Mouse (Mus musculus) neural tube, embryonic 11.5 days (tissue): ENCODE data around the gene Trim56. TPM values are rescaled to one million over a fixed set of nuclear protein-coding genes. Genes with fewer than 3 reads are reported as not detected.
"Not testable (repeated sequence)": the region's sequence is repeated elsewhere in the genome, so short reads cannot be mapped to it uniquely, and the experiment has no call there.

Source experiments
- ATAC-seq: fragments of 200-750 bp; cut with Nextera tagmentation; 2 replicates; pipeline ENCODE4 v1.8.0; 2017; ENCODE audit warnings: moderate number of reproducible peaks, mild to moderate bottlenecking, moderate TSS enrichment, moderate library complexity; ENCODE audit not compliant: insufficient read depth, low FRiP score, low TSS enrichment
- DNase-seq: peaks from one replicate; pipeline ENCODE4 v3.0.0-alpha.2; 2015; ENCODE audit warnings: low spot score
- H3K27ac ChIP-seq: fragments of 300-500 bp; sonication (generic); 2 replicates; pipeline ENCODE4 v1.5.1; 2014; ENCODE audit warnings: low read depth, mild to moderate bottlenecking, low read length
- H3K27me3 ChIP-seq: fragments of 300-500 bp; sonication (generic); 2 replicates; pipeline ENCODE4 v1.6.1; 2014; ENCODE audit warnings: mild to moderate bottlenecking, low read length, mixed read lengths; ENCODE audit not compliant: control insufficient read depth, insufficient read depth
- H3K36me3 ChIP-seq: fragments of 300-500 bp; sonication (generic); 2 replicates; pipeline ENCODE4 v1.6.1; 2014; ENCODE audit warnings: mild to moderate bottlenecking, low read length, moderate library complexity, mixed read lengths; ENCODE audit not compliant: control insufficient read depth, insufficient read depth
- H3K4me1 ChIP-seq: fragments of 300-500 bp; sonication (generic); 2 replicates; pipeline ENCODE4 v1.6.1; 2014; ENCODE audit warnings: low read length, mixed read lengths; ENCODE audit not compliant: control insufficient read depth, insufficient read depth
- H3K4me2 ChIP-seq: fragments of 300-500 bp; sonication (generic); 2 replicates; pipeline ENCODE4 v1.6.1; 2014; ENCODE audit warnings: low read depth, mild to moderate bottlenecking, moderate library complexity
- H3K4me3 ChIP-seq: fragments of 300-500 bp; sonication (generic); 2 replicates; pipeline ENCODE4 v1.5.1; 2014; ENCODE audit warnings: low read depth, low read length
- H3K9ac ChIP-seq: fragments of 300-500 bp; sonication (generic); 2 replicates; pipeline ENCODE4 v1.6.1; 2014; ENCODE audit warnings: mild to moderate bottlenecking, low read length
- H3K9me3 ChIP-seq: fragments of 300-500 bp; sonication (generic); 2 replicates; pipeline ENCODE4 v1.6.1; 2016; ENCODE audit warnings: low read length; ENCODE audit not compliant: control insufficient read depth
- WGBS: fragments of 180-500 bp; shearing (Covaris S2); extraction: QIAGEN DNeasy Blood & Tissue Kit; methylation state at CpG from one replicate; pipeline ENCODE4 v1.1.7; 2014; 5-methylcytosine and 5-hydroxymethylcytosine counted together
- polyA plus RNA-seq: library from polyadenylated mRNA; unstranded; fragments of >200 nt; fragmentation: Nextera tagmentation; extraction: Ambion mirVana; gene quantifications from 2 replicates; pipeline ENCODE4 v1.2.1, GENCODE M21; 2014

Gene Trim56
- polyA plus RNA-seq, result 4.9 and 5.6 TPM in 2 replicates

GRCm38 (mm10) chr5:137115866-137116847 lies at the start of gene Trim56:
Gene Trim56 (minus strand): TSS chr5:137116209.
- Histone ChIP-seq H3K4me2 (peak within 1 kb of the TSS; percentile 60), H3K4me3 (peak within 1 kb of the TSS; percentile 47), H3K9ac (peak within 1 kb of the TSS; percentile 72), H3K27ac (no peak within 1 kb of the TSS), H3K27me3 (no peaks in the 10 kb centered on the region), H3K36me3 (peaks cover 2% of the 10 kb centered on the region; the same call in 1 of the 2 replicates), H3K4me1 (peaks cover 6% of the 10 kb centered on the region), H3K9me3 (no peaks in the 10 kb centered on the region; the same call in 1 of the 2 replicates)
- WGBS, result 10% methylated on average over 29 of the region's 29 CpGs
- peak; percentile 27; the same call in 1 of the 2 replicates for ATAC-seq
- peak; percentile 64 for DNase-seq

- Histone ChIP-seq H3K36me3 (no peaks in the 10 kb centered on the region), H3K4me1 (no peaks in the 10 kb centered on the region), H3K4me2 (no peak overlapping the region), H3K27me3 (no peaks in the 10 kb centered on the region), H3K9ac (no peak overlapping the region), H3K27ac (no peak overlapping the region), H3K4me3 (no peak overlapping the region), H3K9me3 (0 out of 2 replicates have a peak, but pooled peaks cover 1% of the 10 kb centered on the region)
- 91% methylated on average over 4 of the region's 4 CpGs for WGBS
- no peak for DNase-seq
- ATAC-seq, result no peak
Measured at GRCm38 (mm10) chr5:137161853-137162252, 45.8 kb upstream of the Trim56 start.

- Histone ChIP-seq H3K27ac (no peak overlapping the region), H3K4me3 (no peak overlapping the region), H3K27me3 (no peaks in the 10 kb centered on the region), H3K36me3 (no peaks in the 10 kb centered on the region), H3K9ac (no peak overlapping the region), H3K4me1 (no peaks in the 10 kb centered on the region), H3K9me3 (0 out of 2 replicates have a peak, but pooled peaks cover 3% of the 10 kb centered on the region), H3K4me2 (no peak overlapping the region)
- ATAC-seq (no peak), DNase-seq (peak; percentile 16)
- 34% methylated on average over 11 of the region's 11 CpGs for WGBS
Measured at GRCm38 (mm10) chr5:137159461-137159860, 43.5 kb upstream of the Trim56 start.

GRCm38 (mm10) chr5:137153289-137153688 lies 37.3 kb upstream of the Trim56 start:
- H3K9me3 ChIP-seq, result peaks cover 5% of the 10 kb centered on the region
- H3K4me3 ChIP-seq, result no peak overlapping the region
- no peaks in the 10 kb centered on the region for H3K27me3 ChIP-seq
- ATAC-seq, result no peak
- H3K36me3 ChIP-seq, result no peaks in the 10 kb centered on the region
- no peak for DNase-seq
- H3K27ac ChIP-seq, result no peak overlapping the region
- 91% methylated on average over 5 of the region's 5 CpGs for WGBS
- no peaks in the 10 kb centered on the region for H3K4me1 ChIP-seq
- no peak overlapping the region for H3K4me2 ChIP-seq
- no peak overlapping the region for H3K9ac ChIP-seq

DNA sequence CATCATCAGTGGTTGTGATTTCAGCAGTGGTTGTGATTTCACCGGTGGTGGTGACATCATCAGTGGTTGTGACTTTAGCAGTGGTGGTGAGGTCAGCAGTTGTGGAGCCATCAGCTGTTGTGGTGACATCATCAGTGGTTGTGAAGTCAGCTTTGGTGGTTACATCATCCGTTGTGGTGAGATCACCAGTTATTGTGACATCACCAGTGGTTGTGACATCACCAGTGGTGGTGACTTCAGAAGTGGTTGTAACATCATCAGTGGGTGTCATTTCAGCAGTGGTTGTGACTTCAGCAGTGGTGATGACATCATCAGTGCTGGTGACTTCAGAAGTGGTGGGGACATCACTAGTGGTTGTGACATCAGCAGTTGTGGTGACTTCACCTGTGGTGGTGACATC lies 36.6 kb upstream of the Trim56 start:
- Histone ChIP-seq H3K4me1 (no peaks in the 10 kb centered on the region), H3K27me3 (no peaks in the 10 kb centered on the region), H3K9ac (no peak overlapping the region), H3K36me3 (no peaks in the 10 kb centered on the region), H3K4me3 (no peak overlapping the region), H3K27ac (no peak overlapping the region), H3K9me3 (peaks cover 5% of the 10 kb centered on the region), H3K4me2 (no peak overlapping the region)
- WGBS, result 61% methylated on average over 2 of the region's 2 CpGs
- no peak for ATAC-seq
- peak; percentile 50 for DNase-seq

- not testable (repeated sequence) for H3K4me1 ChIP-seq, H3K27ac ChIP-seq, H3K36me3 ChIP-seq, DNase-seq, H3K4me2 ChIP-seq, H3K27me3 ChIP-seq, H3K9me3 ChIP-seq, H3K4me3 ChIP-seq, ATAC-seq, H3K9ac ChIP-seq
Measured at GRCm38 (mm10) chr5:137149272-137149882, 33.4 kb upstream of the Trim56 start, which contains the start of gene Muc3. Gene Muc3 (minus strand): TSS chr5:137149322.

GRCm38 (mm10) chr5:137140836-137141235 lies 24.8 kb upstream of the Trim56 start:
- no peaks in the 10 kb centered on the region for H3K27me3 ChIP-seq
- ATAC-seq (no peak), DNase-seq (no peak)
- H3K36me3 ChIP-seq, result no peaks in the 10 kb centered on the region
- no peak overlapping the region for H3K27ac ChIP-seq
- H3K4me3 ChIP-seq, result no peak overlapping the region
- no peaks in the 10 kb centered on the region for H3K9me3 ChIP-seq
- no peaks in the 10 kb centered on the region for H3K4me1 ChIP-seq
- H3K9ac ChIP-seq, result no peak overlapping the region
- H3K4me2 ChIP-seq, result no peak overlapping the region
- 49% methylated on average over 3 of the region's 3 CpGs for WGBS

- 84% methylated on average over 10 of the region's 10 CpGs for WGBS
- ATAC-seq (no peak), DNase-seq (no peak)
- Histone ChIP-seq H3K4me2 (no peak overlapping the region), H3K4me1 (no peaks in the 10 kb centered on the region), H3K4me3 (no peak overlapping the region), H3K27me3 (no peaks in the 10 kb centered on the region), H3K9me3 (no peaks in the 10 kb centered on the region), H3K36me3 (no peaks in the 10 kb centered on the region), H3K9ac (no peak overlapping the region), H3K27ac (no peak overlapping the region)
Measured at GRCm38 (mm10) chr5:137138977-137139376, 23.0 kb upstream of the Trim56 start.
